Mouse (Mus musculus): ENCODE measurements at regions not wholly inside any gene's neighbourhood (a gene's known extent, or its start where the extent isn't known, plus 50 kb on each side); places are given as distances from the start of the nearest gene placed in this dataset.

DNA sequence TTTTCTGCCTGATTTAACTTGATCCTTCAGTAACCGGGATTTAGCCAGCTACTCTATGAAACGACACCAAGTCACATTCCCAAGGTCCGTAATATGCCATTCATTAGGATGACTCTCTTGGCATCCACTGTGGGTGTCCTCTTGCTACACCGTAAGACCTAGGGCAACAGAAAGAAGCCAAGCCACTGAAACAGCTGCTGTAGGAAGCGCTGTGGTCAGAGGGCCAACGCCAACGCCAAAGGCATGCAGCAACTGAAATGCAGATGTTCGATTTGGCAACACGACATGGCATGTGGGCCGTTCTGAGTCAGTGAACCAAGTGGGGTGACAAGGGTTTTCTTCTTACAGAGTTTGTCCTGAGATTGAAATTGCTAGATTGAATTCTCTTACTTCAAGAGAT, 527.9 kb upstream of the Mpdz start:
- peak; percentile 10 to 34 for DNase-seq (ENCODE audit: low spot score in 2 of 2)

GRCm38 (mm10) chr4:81969621-81970115, 527.1 kb upstream of the Mpdz start:
- no peak for DNase-seq (ENCODE audit: low spot score in 2 of 2)

DNA sequence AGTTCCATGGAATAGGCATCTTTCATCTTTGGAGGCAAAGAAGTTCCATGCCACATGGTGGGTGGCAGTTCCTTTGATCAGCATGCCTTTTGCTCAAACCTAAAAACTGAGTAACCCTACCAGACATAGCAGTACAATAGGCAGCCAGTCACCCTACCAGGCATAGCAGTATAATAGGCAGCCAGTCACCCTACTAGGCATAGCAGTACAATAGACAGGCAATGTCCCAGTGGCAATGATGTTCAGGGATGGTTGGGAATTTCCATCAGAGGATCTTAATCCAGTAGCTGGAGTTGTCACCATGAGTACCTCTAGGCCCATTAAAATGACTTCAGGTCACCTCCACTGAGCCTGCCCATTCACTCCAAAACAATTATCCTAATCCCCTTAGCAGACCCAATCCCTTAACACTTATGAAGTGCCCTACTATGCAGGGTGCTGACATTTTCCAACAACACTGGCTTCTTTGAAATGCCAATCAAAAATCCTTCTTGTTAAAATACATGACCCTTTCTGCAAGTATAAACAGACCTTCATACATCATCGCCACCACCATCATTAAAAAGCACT, 523.5 kb upstream of the Mpdz start:
- no peak for DNase-seq (ENCODE audit: low spot score in 2 of 2)

DNA sequence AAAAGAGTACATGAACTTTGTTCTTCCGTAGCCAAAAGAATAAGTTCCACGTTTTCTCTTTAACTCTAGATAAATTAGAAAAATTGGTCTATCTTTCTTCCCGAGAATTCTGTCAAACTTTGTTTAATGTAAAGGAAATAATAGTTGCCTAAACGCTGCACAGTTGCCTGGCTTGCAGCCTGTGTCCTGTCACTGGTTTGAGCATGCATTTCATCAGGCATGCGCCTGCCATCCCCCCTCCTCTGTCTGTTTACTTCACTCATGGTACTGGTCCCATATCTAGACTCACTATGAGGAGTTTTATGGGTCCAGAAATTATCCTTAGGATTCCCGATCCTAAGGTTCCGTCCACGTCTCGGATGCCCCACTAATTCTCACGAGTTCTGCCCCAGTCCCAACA, 520.5 kb upstream of the Mpdz start:
- no peak for DNase-seq (ENCODE audit: low spot score in 2 of 2)

DNA sequence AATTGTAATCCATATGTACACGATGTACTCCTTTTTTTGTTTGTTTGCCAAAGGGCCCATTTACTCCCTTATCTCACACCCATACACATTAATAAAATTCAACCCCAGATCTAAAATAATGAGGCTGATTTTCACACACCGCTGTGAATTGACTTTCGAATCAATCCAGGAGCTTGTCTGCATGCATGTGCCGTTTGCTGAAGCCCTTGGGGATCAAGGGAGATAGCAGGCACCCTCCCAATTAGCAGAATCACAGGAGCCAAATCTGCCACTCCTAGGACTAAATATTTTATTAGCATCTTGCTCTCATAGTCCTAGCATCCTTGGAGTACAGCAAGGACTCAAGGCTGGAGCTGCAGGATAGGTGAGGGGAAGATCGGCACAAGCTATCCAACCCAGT, 520.0 kb upstream of the Mpdz start:
- no peak for DNase-seq (ENCODE audit: low spot score in 2 of 2)

- no peak for DNase-seq (ENCODE audit: low spot score in 2 of 2)
These were observed 518.2 kb upstream of the Mpdz start for GRCm38 (mm10) chr4:81960552-81961534.

DNA sequence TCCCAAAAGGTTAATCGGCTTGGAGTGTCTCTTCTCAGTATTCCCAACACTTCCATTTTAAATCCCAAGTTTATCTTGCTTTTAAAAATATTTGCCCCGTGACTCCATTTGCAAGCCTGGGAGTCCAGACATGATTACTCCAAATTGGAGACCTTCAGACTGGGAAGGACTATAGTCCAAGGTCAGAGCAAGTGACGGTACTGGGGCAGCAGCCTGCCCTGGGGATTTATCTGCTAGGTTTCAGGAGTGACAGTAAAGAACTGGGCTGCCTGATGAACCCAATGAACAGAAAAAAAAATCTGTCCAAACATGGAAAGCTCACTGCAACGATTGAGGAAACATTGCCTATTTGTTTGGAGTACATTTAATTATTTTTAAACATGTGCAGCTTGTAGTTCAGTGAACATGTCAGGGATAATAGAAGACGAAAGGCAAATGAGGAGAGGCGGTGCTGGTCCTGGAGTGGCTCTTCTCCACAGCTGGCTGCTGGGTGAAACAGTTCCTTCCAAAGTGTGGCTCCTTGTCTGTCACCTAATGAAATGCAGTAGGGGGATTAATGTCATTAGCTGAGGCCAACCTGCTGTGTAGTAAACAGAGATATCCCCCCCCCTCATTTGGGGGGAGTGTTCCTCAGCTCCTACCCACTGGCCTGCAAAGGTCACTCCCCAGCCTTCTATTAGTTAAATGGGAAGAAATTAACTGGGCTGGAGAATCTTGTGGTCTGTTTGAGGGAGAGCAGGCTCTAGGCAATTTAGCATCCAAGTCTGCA, 514.5 kb upstream of the Mpdz start:
- no peak for DNase-seq (ENCODE audit: low spot score in 2 of 2)

DNA sequence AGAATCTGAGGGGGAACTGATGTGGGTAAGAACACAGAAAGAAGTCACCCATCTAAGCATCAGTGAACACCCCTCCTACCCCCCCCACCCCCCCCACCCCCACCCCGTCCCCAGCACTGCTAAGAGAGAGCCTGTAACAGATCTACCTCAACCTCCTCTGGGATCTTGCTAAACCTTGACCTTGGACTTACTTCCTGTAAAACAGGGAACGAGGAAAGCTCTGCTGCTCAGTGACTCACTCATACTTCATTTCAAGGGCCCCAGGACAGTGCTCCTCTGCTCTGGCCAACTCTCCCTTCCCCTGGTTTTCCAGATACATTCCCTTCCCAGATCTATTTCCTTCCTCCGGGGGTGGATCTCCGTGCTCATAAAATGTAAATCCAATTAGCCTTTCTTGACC, 510.4 kb upstream of the Mpdz start:
- no peak for DNase-seq (ENCODE audit: low spot score in 2 of 2)

GRCm38 (mm10) chr4:81937384-81937783, 494.8 kb upstream of the Mpdz start:
- peak; percentile 32 to 62 for DNase-seq (ENCODE audit: low spot score in 2 of 2)

DNA sequence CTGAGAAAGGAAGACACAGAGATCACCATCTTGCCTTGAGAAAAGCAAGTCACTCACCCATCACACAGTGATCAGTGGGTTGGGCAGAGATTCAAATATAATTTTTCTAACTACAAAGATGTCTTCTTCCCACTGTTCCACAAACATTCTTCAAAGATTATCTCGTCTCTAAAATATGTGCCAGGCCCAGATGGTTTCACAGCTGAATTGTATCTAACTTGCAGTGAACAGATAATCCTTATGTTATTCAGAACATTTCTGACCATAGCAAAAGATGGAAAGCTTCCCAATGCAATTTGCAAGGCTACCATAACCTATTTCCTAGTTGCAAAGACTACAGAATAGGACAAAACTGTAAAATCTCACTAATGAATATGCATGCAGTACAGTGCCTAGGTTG, 488.3 kb upstream of the Mpdz start:
- no peak for DNase-seq (ENCODE audit: low spot score in 2 of 2)

GRCm38 (mm10) chr4:81928581-81929244, 486.1 kb upstream of the Mpdz start:
- DNase-seq (ENCODE audit: low spot score in 2 of 2): no peak

DNA sequence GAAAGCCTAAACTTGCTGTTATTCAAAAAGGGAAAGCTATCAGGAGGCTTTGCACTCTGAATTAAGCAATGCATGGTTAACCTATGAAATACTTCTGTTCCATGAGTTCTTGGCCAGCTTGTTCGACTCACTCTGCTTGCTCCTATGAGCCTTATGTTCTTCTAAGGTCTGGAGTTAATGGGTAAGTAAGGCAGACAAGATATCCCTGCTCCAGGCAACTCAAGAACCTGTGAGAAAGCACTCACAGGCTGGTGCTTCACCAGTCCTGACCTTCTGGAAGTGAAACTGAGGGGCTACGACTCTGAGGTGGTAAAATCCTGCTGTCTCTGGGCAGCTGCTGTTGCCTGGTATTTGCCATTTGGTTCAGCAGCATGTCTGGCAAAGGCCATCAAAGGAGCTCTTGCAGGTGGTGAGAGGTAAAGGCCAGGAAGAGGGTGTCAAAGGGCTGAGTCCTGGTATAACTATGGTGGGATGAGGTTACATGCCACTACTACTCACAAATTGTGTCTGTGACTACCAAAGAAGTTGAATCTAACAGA, 484.6 kb upstream of the Mpdz start:
- no peak for DNase-seq (ENCODE audit: low spot score in 2 of 2)

GRCm38 (mm10) chr4:81926662-81927141, 484.1 kb upstream of the Mpdz start:
- no peak for DNase-seq (ENCODE audit: low spot score in 2 of 2)

DNA sequence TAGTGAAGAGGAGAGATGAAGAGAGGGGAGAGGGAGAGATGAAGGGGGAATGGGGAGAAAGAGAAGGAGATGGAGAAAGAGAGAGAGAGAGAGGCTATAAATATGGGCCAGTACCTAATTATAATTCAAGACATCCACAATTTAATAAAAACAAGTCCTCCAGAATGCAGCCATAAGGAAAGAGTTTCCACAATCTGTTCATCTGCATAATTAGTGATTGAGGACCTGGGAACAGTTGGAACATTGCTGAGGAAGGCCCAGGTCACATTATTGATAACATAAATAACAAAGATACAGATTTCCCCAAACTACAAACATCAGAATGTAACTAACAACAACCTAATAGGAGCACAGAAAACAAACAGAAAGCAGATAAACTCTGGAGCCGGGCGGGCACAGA, 483.0 kb upstream of the Mpdz start:
- no peak for DNase-seq (ENCODE audit: low spot score in 2 of 2)

DNA sequence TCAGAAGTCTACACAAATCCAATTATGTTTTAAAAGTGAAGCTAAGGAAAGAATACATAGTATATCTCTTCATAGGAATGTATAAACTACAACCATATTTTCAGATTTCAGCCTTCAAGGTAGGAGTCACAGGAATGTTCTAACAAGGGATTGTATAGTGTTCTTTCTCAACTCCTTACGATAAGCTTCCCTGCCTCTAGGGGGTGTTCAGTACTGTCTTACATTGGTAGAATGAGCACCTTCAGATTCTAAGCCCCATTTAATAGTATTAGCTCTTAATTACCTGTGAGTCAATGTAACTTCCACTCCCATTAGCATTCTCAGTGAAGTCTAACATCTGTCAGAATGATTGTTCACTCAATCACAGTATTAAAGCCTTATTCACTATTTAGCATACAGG, 481.5 kb upstream of the Mpdz start:
- DNase-seq (ENCODE audit: low spot score in 2 of 2): no peak

GRCm38 (mm10) chr4:81922876-81923275, 480.3 kb upstream of the Mpdz start:
- no peak for DNase-seq (ENCODE audit: low spot score in 2 of 2)

GRCm38 (mm10) chr4:81914971-81915370, 472.4 kb upstream of the Mpdz start:
- no peak for DNase-seq (ENCODE audit: low spot score in 2 of 2)

DNA sequence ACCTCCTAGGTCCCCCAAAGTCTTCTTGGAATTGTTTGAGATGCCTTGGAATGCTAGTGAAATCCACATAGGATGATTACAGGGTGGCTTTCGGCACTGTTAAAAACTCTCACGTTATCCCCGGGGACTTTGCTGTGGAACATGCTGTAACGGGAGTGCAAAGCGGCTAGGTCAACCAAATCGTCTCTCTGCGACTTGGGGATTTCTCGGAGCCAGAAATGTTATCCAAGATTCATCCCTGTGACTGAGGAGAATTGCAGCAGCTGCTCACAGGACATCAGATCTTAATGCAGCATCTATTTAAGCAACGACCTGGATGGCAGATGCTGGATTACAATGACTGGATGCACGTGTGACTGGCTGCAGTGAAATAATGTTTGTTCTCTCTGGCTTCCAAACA, 470.7 kb upstream of the Mpdz start:
- DNase-seq (ENCODE audit: low spot score in 2 of 2): peak; percentile 50 to 61

- DNase-seq (ENCODE audit: low spot score in 2 of 2): peak; percentile 31 to 32
These were observed 470.0 kb upstream of the Mpdz start for GRCm38 (mm10) chr4:81912653-81913052.

GRCm38 (mm10) chr4:81899961-81900540, 457.4 kb upstream of the Mpdz start:
- peak in 1 of 2 experiments; percentile 8 for DNase-seq (ENCODE audit: low spot score in 2 of 2)

DNA sequence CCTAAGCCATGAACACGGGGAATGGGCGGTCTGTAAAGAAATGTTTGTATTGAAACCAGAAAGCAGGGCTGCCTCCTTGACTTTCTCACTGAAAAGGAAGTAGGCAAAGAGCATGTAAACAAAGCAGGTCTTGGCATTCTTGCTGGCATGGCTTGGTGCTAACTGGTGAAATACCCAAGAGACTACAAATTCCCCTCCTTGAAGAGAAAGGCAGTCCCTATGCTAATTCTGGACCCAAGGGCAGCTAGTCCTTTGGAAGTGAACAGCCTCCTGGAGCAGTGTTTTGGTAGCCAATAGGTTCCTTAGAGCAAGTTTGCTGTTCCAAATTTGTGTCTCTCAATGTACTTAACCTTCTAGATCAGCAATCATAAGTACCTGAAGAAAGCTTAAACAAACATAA, 456.0 kb upstream of the Mpdz start:
- DNase-seq (ENCODE audit: low spot score in 2 of 2): no peak
